Mouse (Mus musculus): ENCODE measurements around the gene Psd4.

DNA sequence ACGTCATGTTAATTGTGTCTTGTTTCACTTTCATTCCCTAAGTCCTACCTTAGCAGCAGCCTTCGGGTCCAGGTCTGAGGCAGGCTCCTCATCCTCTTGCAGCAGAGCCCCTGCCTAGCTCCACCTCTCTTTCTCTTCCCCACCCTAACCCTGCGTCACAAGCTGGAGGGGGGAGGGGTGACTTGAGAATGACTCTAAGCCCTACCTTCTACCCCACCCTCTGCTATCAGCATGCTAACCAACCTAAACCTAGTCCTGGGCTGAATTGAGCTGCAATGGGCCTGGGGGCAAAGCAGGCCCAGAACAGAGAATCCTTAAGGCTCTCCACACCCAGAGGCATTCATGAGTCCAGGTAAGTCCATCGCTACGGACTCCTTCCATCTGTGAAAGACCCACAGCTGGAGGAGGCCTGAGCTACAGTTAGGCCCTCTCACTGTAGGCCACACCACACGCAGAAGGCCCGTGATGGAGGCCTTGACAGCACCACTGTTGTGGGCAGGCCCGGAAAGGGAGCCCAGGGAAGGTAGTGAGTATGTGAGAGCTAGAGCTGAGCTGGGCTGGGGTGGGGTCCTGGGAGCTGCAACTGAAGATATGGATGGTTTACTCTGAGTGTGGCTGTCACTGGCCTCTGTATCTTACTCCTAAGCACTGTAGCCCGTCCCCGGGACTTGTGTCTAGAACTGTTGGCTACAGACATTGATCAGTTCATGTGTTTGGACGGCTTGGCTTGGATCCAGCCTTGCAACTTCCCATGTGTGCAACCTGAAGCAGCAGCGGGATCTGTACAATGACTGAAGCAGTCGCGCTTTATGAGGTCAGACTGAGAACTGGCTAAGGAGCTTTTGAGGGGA, 18.0 kb downstream of the Psd4 start:
- no peak for TF ChIP-seq CTCF (conservative IDR thresholded peaks at IDR 0.05; ENCODE audit: insufficient read depth, insufficient read length, low read depth, low read length)
- TF ChIP-seq POLR2A (IDR thresholded peaks at IDR 0.05; ENCODE audit: low read depth, low read length) = no peak

Measured in kidney, adult 2 months (tissue).